Mouse (Mus musculus): Measurements from ENCODE around the gene Gm20605.

DNA sequence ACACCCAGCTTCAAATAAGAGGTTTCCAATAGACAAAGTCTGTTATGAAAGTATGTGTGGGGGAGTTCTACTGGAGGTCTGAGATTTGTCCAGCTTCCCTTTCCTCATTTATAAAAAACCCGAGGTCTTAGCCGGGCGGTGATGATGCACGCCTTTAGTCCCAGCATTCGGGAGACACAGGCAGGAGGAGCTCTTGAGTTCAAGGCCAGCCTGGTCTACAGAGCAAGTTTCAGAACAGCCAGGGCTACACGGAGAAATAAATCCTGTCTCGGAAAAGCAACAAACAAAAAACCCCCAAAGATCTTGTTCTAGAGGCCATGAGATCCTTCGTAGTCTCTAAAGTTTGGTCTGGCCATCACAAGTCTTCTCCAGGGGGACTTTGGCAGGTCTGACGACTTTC lies 984 bp upstream of the Gm20605 start:
- TF ChIP-seq CTCF (IDR thresholded peaks at IDR 0.05; ENCODE audit: low read depth, low read length): no peak
- no peak for TF ChIP-seq GATA1 (IDR thresholded peaks at IDR 0.05; ENCODE audit: borderline replicate concordance, low read length)
- TF ChIP-seq POLR2AphosphoS5 (IDR thresholded peaks at IDR 0.05; ENCODE audit: insufficient replicate concordance, low read depth, low read length): no peak

Measured in G1E (cell line).